Mouse (Mus musculus): ENCODE data around the gene Zcchc2. TPM values are rescaled to one million over a fixed set of nuclear protein-coding genes. Genes with fewer than 3 reads are reported as not detected.

Zcchc2 gene
- polyA plus RNA-seq, 1 experiment from 2014 or later = 1.7 TPM

DNA sequence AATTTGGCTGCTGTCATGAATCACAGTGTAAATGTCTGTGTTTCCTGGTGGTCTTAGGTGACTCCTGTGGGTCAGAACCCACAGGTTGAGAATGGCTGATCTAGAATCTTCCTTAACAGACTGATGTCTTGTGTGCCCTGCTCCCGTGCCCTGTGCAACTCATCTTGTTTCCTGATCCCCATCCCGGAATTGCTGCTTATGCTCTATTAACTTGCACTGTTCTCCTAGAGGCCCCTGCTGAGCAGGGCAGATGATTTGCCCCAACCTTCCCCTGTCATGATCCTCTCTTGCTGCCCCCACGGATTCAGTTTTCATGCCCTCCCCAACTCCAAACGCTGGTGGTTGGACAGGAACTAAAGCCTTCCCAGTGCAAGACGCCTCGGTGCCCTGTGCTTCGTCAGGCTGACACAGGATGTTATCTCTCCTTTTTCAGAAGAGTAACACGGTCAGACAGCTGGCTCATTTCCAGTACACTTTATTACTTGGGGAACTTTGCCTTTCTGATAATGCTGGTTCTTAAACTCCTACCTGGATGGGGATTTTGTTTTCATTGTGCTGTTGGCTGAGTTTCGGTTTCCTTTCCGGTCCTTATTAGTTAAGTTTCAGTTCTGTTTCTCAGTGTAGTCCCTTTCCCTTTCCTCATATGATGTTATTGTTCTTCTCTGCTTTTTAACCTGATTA is 18.6 kb upstream of the Zcchc2 start:
- H3K9me3 ChIP-seq (ENCODE audit: low read length) = no peaks in the 10 kb centered on the region
- TF ChIP-seq EP300 (IDR thresholded peaks at IDR 0.05) (no peak), CTCF (IDR thresholded peaks at IDR 0.05) (no peak)
- 25% methylated on average over 10 of the region's 10 CpGs for WGBS
- peak overlapping the region; percentile 41 for H3K4me3 ChIP-seq (ENCODE audit: low read depth, low read length)
- H3K27me3 ChIP-seq (replicated peaks; ENCODE audit: insufficient read depth, low read length) = no peaks in the 10 kb centered on the region
- peak overlapping the region; percentile 66 for H3K27ac ChIP-seq (ENCODE audit: low read length)
- H3K9ac ChIP-seq (replicated peaks; ENCODE audit: low read depth) = peak overlapping the region; percentile 36
- peak overlapping the region; percentile 54 for H3K4me2 ChIP-seq (replicated peaks; ENCODE audit: low read depth, low read length)
- H3K36me3 ChIP-seq (ENCODE audit: insufficient read depth, low read length) = no peaks in the 10 kb centered on the region
- ATAC-seq (peak; percentile 64), DNase-seq (ENCODE audit: low spot score) (peak; percentile 57)
- H3K4me1 ChIP-seq (ENCODE audit: insufficient read depth, low read depth, low read length) = no peaks in the 10 kb centered on the region

DNA sequence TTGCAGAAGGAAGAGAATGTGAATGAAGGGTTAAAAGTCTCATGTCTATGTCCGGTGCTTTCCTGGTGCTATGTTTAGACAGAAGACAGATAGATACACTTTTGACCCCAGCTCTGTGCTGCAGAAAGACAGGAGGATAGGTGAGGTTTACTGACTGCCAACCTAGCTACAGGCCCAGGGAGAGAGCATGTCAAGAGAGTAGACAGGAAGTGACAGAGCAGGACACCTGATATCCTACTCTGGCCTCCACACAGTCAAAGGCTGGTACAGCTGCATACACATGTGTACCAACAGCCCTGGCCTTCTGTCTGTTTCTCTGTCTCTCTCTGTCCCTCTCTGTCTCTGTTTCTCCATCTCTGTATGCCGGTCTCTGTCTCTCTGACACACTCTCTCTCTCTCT is 16.2 kb upstream of the Zcchc2 start:
- ATAC-seq = no peak
- DNase-seq (ENCODE audit: low spot score) = no peak
- H3K27me3 ChIP-seq (replicated peaks; ENCODE audit: insufficient read depth, low read length) = no peaks in the 10 kb centered on the region
- TF ChIP-seq EP300 (IDR thresholded peaks at IDR 0.05) (no peak), CTCF (IDR thresholded peaks at IDR 0.05) (no peak)
- no peaks in the 10 kb centered on the region for H3K4me1 ChIP-seq (ENCODE audit: insufficient read depth, low read depth, low read length)
- H3K9me3 ChIP-seq (ENCODE audit: low read length) = no peaks in the 10 kb centered on the region
- no peak overlapping the region for H3K27ac ChIP-seq (ENCODE audit: low read length)
- 25% methylated on average over 2 of the region's 2 CpGs for WGBS
- no peak overlapping the region for H3K9ac ChIP-seq (replicated peaks; ENCODE audit: low read depth)
- no peak overlapping the region for H3K4me3 ChIP-seq (ENCODE audit: low read depth, low read length)
- no peak overlapping the region for H3K4me2 ChIP-seq (replicated peaks; ENCODE audit: low read depth, low read length)
- no peaks in the 10 kb centered on the region for H3K36me3 ChIP-seq (ENCODE audit: insufficient read depth, low read length)

DNA sequence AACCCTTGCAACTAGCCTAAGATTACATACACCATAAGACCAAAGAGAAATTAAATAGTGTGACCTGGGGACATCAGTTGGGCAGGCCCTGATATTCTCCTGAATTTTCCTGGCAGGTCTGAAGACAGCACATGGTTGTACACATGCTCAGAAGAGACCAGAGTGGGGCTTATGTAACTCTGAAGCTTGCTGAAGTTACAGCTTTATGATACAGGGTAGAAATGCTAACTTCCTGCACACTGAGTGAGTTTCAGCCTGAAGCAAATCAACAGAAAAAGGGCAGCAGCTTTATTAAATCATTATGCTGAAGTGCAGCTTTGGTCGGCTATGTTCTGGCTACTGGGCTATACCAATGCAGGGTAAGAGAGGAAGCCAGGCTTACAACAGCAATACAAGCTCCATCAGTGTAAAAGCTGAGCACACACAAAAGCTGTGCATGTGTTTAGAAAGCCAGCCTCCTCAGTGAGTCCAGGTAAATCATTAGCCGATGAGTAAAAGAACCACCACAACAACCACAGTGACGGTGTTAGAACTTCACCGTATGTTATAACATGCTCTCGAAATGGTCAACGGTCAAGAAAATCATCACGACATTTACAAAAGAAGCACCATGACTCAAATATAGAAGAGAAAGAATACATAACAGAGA is 12.6 kb upstream of the Zcchc2 start:
- DNase-seq (ENCODE audit: low spot score) (no peak), ATAC-seq (no peak)
- Histone ChIP-seq H3K27me3 (replicated peaks; ENCODE audit: insufficient read depth, low read length) (no peaks in the 10 kb centered on the region), H3K9me3 (ENCODE audit: low read length) (no peaks in the 10 kb centered on the region), H3K27ac (ENCODE audit: low read length) (no peak overlapping the region), H3K4me3 (ENCODE audit: low read depth, low read length) (no peak overlapping the region), H3K36me3 (ENCODE audit: insufficient read depth, low read length) (no peaks in the 10 kb centered on the region), H3K9ac (replicated peaks; ENCODE audit: low read depth) (no peak overlapping the region), H3K4me2 (replicated peaks; ENCODE audit: low read depth, low read length) (no peak overlapping the region), H3K4me1 (ENCODE audit: insufficient read depth, low read depth, low read length) (no peaks in the 10 kb centered on the region)
- WGBS = 82% methylated on average over 7 of the region's 7 CpGs
- no peak for TF ChIP-seq EP300 (IDR thresholded peaks at IDR 0.05)
- no peak for TF ChIP-seq CTCF (IDR thresholded peaks at IDR 0.05)

DNA sequence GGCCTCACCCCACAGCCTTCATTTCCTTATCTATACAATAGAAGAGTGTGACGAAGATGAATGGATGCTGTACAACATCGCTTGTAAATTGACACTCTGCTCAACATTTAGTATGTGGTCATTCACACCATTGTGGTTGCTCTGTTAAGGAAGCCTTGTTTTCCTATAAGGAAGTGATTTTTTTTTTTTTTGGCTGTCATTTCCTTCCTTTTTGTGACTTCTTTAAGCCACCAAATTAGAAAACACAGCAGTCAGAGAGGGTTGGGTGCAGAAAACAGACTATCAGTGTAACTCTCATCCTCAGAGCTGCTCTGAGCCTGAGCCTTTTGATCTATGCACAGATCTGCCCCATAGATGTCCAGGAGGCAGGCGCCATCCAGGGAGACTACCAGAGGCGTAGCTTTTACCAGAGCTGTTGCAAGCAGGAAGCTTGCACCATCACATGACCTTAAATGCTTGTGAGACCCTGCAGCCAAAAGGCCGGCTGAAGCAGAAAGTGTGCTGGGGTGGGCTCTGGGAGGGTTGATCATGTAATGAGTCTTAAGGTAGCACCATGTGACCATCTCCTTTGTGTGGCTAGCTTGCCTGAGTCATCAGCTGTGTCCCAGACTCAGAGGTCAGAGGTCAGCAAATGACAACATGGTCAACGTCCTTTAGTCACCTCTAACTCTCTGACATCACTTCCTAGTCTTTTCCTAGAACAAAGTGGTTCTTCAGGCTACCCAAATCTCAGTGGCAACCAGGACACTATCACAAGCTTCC is 9.2 kb upstream of the Zcchc2 start:
- DNase-seq (ENCODE audit: low spot score) = peak; percentile 60
- peak; percentile 61 for ATAC-seq
- H3K27ac ChIP-seq (ENCODE audit: low read length) = no peak overlapping the region
- no peak overlapping the region for H3K9ac ChIP-seq (replicated peaks; ENCODE audit: low read depth)
- H3K27me3 ChIP-seq (replicated peaks; ENCODE audit: insufficient read depth, low read length) = no peaks in the 10 kb centered on the region
- H3K36me3 ChIP-seq (ENCODE audit: insufficient read depth, low read length) = no peaks in the 10 kb centered on the region
- no peaks in the 10 kb centered on the region for H3K4me1 ChIP-seq (ENCODE audit: insufficient read depth, low read depth, low read length)
- no peaks in the 10 kb centered on the region for H3K9me3 ChIP-seq (ENCODE audit: low read length)
- no peak overlapping the region for H3K4me3 ChIP-seq (ENCODE audit: low read depth, low read length)
- TF ChIP-seq CTCF (IDR thresholded peaks at IDR 0.05) (no peak), EP300 (IDR thresholded peaks at IDR 0.05) (no peak)
- no peak overlapping the region for H3K4me2 ChIP-seq (replicated peaks; ENCODE audit: low read depth, low read length)
- WGBS = 50% methylated on average over 6 of the region's 6 CpGs

DNA sequence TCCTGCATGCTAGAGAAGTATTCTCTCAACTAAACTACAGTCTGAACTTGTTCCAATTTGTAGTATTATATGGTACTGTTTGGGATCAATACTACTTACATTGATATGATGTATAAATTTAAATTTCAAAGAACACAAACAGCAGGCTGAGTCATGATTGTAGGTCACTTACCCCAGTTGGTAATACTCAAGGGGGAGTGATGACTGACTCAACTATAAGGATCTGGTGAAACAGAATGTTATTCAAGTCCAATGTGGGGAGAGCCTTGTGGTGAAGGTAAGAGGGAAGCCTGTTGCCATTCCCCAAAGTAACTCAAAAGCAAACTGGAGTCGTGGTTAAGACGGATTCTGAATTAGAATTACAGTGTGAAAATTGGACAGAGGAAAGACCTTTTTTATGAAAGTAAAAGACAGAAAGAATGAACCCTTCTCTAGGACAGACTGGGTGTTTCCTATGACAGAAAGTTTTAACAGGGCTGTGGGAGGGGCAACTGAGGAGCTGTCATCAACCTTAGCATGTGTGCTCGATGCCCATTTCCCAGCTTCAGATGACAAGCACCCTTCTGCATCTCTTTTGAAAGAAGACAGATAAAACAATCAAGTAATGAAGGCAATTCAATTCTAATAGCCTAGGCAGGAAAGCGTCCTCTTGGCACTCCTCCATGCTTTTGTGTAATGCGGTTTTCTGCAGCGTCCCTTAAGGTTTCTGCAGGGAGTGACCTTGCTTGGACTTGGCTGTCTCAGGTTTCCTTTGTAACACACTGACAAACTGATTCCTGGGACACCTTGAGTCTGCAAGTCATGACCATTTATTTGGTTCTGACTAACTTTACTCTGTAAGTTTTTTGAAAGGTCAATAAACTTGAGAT is 7.5 kb upstream of the Zcchc2 start:
- WGBS = 45% methylated on average over 6 of the region's 6 CpGs
- ATAC-seq = no peak

More for the DNA sequence above, 7.5 kb upstream of the Zcchc2 start:
- no peaks in the 10 kb centered on the region for H3K36me3 ChIP-seq (ENCODE audit: insufficient read depth, low read length)
- H3K4me1 ChIP-seq (ENCODE audit: insufficient read depth, low read depth, low read length) = no peaks in the 10 kb centered on the region
- H3K4me3 ChIP-seq (ENCODE audit: low read depth, low read length) = no peak overlapping the region
- peak; percentile 23; the same call in 1 of the 2 replicates for TF ChIP-seq CTCF (IDR thresholded peaks at IDR 0.05)
- no peak for TF ChIP-seq EP300 (IDR thresholded peaks at IDR 0.05)
- H3K9me3 ChIP-seq (ENCODE audit: low read length) = no peaks in the 10 kb centered on the region
- no peak overlapping the region for H3K27ac ChIP-seq (ENCODE audit: low read length)
- H3K27me3 ChIP-seq (replicated peaks; ENCODE audit: insufficient read depth, low read length) = no peaks in the 10 kb centered on the region
- H3K9ac ChIP-seq (replicated peaks; ENCODE audit: low read depth) = no peak overlapping the region
- H3K4me2 ChIP-seq (replicated peaks; ENCODE audit: low read depth, low read length) = no peak overlapping the region
- peak; percentile 26 for DNase-seq (ENCODE audit: low spot score)

Measured in lung, postnatal 0 days (tissue).